Mouse (Mus musculus) embryonic facial prominence, embryonic 14.5 days (tissue): Measurements from ENCODE around the gene Bmp7. TPM values are rescaled to one million over a fixed set of nuclear protein-coding genes. Genes with fewer than 3 reads are reported as not detected.

Source experiments
- microRNA-seq: library from miRNA; unstranded; fragments of <30 nt; microRNA quantifications from one replicate; pipeline ENCODE4, GENCODE M21; 2016; ENCODE audit warnings: borderline number of aligned reads
- polyA plus RNA-seq: library from polyadenylated mRNA; unstranded; fragments of >200 nt; fragmentation: Nextera tagmentation; extraction: Ambion mirVana; gene quantifications from 2 replicates; pipeline ENCODE4 v1.2.1, GENCODE M21; 2014

Gene Bmp7
- polyA plus RNA-seq, 1 experiment from 2014 or later = 25.6 TPM

Small RNA genes lying within 50 kb of the gene (microRNA-seq; reads per million reads assigned to microRNA genes)
- not detected for gene Gm22773

Other genes starting within 250 kb of the Bmp7 start
- gene Spo11, start 37.4 kb upstream of the Bmp7 start, polyA plus RNA-seq = 1.8 and 3.1 TPM in 2 replicates
- 110 and 120 TPM in 2 replicates for gene Rae1, start 59.8 kb upstream of the Bmp7 start, polyA plus RNA-seq
- 40.4 and 48.1 TPM in 2 replicates for gene Rbm38, start 80.2 kb upstream of the Bmp7 start, polyA plus RNA-seq
- gene Ctcfl, start 179.2 kb upstream of the Bmp7 start, polyA plus RNA-seq = 0.06 TPM in 1 of 2 replicates, not detected in the other
- 0.09 and 0.13 TPM in 2 replicates for gene Pck1, start 212.7 kb upstream of the Bmp7 start, polyA plus RNA-seq